In the genomic region with DNA sequence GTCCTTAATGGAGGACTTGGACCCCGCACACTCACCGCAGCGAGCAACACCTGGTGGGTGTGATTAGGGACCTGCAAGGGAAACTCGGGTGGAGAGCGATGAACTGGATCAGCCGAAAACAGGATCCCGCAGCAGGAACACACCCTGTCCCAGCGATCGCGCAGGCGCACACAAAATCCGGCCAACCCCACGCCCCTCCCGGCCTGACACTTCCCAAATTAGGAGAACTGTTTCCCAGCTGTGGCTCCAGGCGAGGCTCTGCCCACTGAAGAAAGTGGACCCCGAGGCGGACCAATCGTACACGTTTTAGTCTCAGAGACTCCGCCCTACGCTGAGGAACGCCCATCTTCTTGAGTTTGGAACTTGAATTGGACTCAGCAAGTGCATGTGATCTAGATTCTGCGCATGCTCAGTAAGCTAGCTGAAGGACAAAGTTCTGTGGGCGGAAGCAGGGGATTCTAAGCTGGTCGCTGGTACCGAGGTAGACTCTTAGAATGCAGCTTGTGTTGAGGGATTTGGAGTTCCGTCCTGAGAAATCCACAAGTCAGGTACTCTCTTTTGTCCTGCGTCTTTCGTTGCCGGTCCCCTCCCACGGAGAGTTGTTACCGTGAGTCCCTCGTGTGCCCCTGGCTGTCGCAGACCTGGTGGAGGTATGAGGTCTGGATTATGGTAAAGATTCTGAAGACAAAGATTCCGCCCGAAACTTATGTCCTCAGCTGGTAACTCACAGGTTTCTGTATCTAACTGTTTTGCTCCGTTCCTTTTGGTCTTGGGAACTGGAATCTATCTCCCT, we compare ENCODE assay signal across 8 mouse cellular contexts. TPM values are rescaled to one million over a fixed set of nuclear protein-coding genes. Genes with fewer than 3 reads are reported as not detected.
A peak's percentile ranks its signal among the peaks of the same experiment; 100 is the strongest.
DNase-seq lines count a peak whose midpoint lies in the region; ATAC-seq and TF ChIP-seq lines count a peak whose summit lies in the region.

A gene (minus strand): TSS at position 251 of the 793 bp plus-strand sequence.

- peak; percentile 39; the same call in 1 of the 2 replicates for TF ChIP-seq POLR2A in olfactory bulb, adult 2 months (IDR thresholded peaks at IDR 0.05; ENCODE audit: insufficient read depth, low read depth, low read length)
- TF ChIP-seq POLR2A in thymus, adult 2 months (IDR thresholded peaks at IDR 0.05; ENCODE audit: control insufficient read depth, extremely low read depth, insufficient read depth, low read length, poor library complexity), result peak; percentile 44; the same call in 1 of the 2 replicates

- H3K4me3 ChIP-seq in G1E (ENCODE audit: low read depth, low read length), result peak within 1 kb of the TSS; percentile 75
- H3K4me3 ChIP-seq in forebrain, embryonic 16.5 days (replicated peaks; ENCODE audit: low read length), result peak within 1 kb of the TSS; percentile 57
- peak within 1 kb of the TSS; percentile 80 for H3K4me3 ChIP-seq in layer of hippocampus, adult 2 months
- H3K4me3 ChIP-seq in lung, embryonic 14.5 days (ENCODE audit: low read depth, low read length), result peak within 1 kb of the TSS; percentile 51
- peak within 1 kb of the TSS; percentile 86 for H3K4me3 ChIP-seq in olfactory bulb, adult 2 months (ENCODE audit: insufficient read depth, low read depth, low read length)
- H3K4me3 ChIP-seq in thymus, adult 2 months (ENCODE audit: control insufficient read depth, insufficient read depth, low read length), result peak within 1 kb of the TSS; percentile 79

- peaks cover 21% of the 10 kb centered on the region for H3K4me1 ChIP-seq in G1E (ENCODE audit: insufficient read depth, low read depth, low read length)
- peaks cover 5% of the 10 kb centered on the region for H3K4me1 ChIP-seq in forebrain, embryonic 16.5 days (replicated peaks; ENCODE audit: control insufficient read depth, insufficient read depth, low read length)
- 0 out of 2 replicates have a peak, but pooled peaks cover 3% of the 10 kb centered on the region for H3K4me1 ChIP-seq in lung, embryonic 14.5 days (ENCODE audit: insufficient read depth)
- peaks cover 6% of the 10 kb centered on the region for H3K4me1 ChIP-seq in olfactory bulb, adult 2 months (ENCODE audit: control insufficient read depth, insufficient read depth, low read length)
- H3K4me1 ChIP-seq in thymus, adult 2 months (replicated peaks; ENCODE audit: control insufficient read depth, insufficient read depth, low read length), result peaks cover 8% of the 10 kb centered on the region

- H3K4me2 ChIP-seq in forebrain, embryonic 16.5 days (ENCODE audit: low read length), result peak within 1 kb of the TSS; percentile 88
- peak within 1 kb of the TSS; percentile 82 for H3K4me2 ChIP-seq in lung, embryonic 14.5 days

- ATAC-seq in G1E (ENCODE audit: extremely low read depth, insufficient number of reproducible peaks, low FRiP score, poor library complexity, severe bottlenecking), result peak; percentile 99
- peak; percentile 99 for ATAC-seq in forebrain, embryonic 16.5 days
- ATAC-seq in lung, embryonic 14.5 days (ENCODE audit: insufficient read depth), result peak; percentile 100

- intact Hi-C loops in heart, postnatal 36 days (cut with DNase I), result loop anchor here (10.0 kb wide), 2 partner anchors 523 to 783 kb away; a partner anchor contains a TSS

- WGBS in forebrain, embryonic 16.5 days, result under 1% methylated on average over 37 of the region's 37 CpGs
- WGBS in lung, embryonic 14.5 days, result under 1% methylated on average over 37 of the region's 37 CpGs
- under 1% methylated on average over 37 of the region's 37 CpGs for WGBS in olfactory bulb, adult 2 months
- WGBS in thymus, adult 2 months, result under 1% methylated on average over 37 of the region's 37 CpGs

- H3K27me3 ChIP-seq in G1E (ENCODE audit: insufficient read depth, low read length), result no peaks in the 10 kb centered on the region
- H3K27me3 ChIP-seq in forebrain, embryonic 16.5 days (replicated peaks; ENCODE audit: control insufficient read depth, insufficient read depth, low read length), result no peaks in the 10 kb centered on the region
- no peaks in the 10 kb centered on the region for H3K27me3 ChIP-seq in lung, embryonic 14.5 days (ENCODE audit: insufficient read depth, low read length)
- H3K27me3 ChIP-seq in thymus, adult 2 months (ENCODE audit: control insufficient read depth, insufficient read depth, low read length), result no peaks in the 10 kb centered on the region

- DNase-seq in G1E (ENCODE audit: low spot score), result peak; percentile 91
- DNase-seq in cerebellum, adult 18-20 months, result peak; percentile 88 to 96
- peak; percentile 93 to 94 for DNase-seq in heart, postnatal 36 days
- DNase-seq in layer of hippocampus, adult 2 months (ENCODE audit: low spot score in 2 of 2), result peak; percentile 92 to 98
- peak; percentile 100 for DNase-seq in lung, embryonic 14.5 days
- DNase-seq in thymus, adult 2 months, result peak; percentile 92

- TF ChIP-seq CTCF in G1E (IDR thresholded peaks at IDR 0.05; ENCODE audit: low read depth, low read length), result no peak
- TF ChIP-seq CTCF in layer of hippocampus, adult 2 months (conservative IDR thresholded peaks at IDR 0.05), result no peak
- TF ChIP-seq CTCF in lung, embryonic 14.5 days (IDR thresholded peaks at IDR 0.05; ENCODE audit: low read depth), result no peak
- no peak for TF ChIP-seq CTCF in olfactory bulb, adult 2 months (IDR thresholded peaks at IDR 0.05; ENCODE audit: insufficient read depth, low read depth, low read length)
- 0 out of 2 replicates have a peak, but pooled peaks have one; percentile 19 for TF ChIP-seq CTCF in thymus, adult 2 months (IDR thresholded peaks at IDR 0.05; ENCODE audit: borderline replicate concordance, control insufficient read depth, extremely low read depth, insufficient read depth, low read length, poor library complexity)

- H3K9ac ChIP-seq in forebrain, embryonic 16.5 days (replicated peaks; ENCODE audit: low read depth, low read length), result peak within 1 kb of the TSS; percentile 78
- H3K9ac ChIP-seq in lung, embryonic 14.5 days, result peak within 1 kb of the TSS; percentile 66

- H3K27ac ChIP-seq in forebrain, embryonic 16.5 days (ENCODE audit: low read length), result no peak within 1 kb of the TSS; the same call in 1 of the 2 replicates
- peak within 1 kb of the TSS; percentile 92 for H3K27ac ChIP-seq in layer of hippocampus, adult 2 months
- peak within 1 kb of the TSS; percentile 63; the same call in 1 of the 2 replicates for H3K27ac ChIP-seq in lung, embryonic 14.5 days (ENCODE audit: low read depth)
- H3K27ac ChIP-seq in olfactory bulb, adult 2 months (ENCODE audit: insufficient read depth, low read depth, low read length), result 0 out of 2 replicates have a peak within 1 kb of the TSS, but pooled peaks have one; percentile 22
- H3K27ac ChIP-seq in thymus, adult 2 months (ENCODE audit: control insufficient read depth, insufficient read depth, low read length), result peak within 1 kb of the TSS; percentile 23; the same call in 1 of the 2 replicates

- H3K9me3 ChIP-seq in G1E (replicated peaks), result no peaks in the 10 kb centered on the region
- no peaks in the 10 kb centered on the region for H3K9me3 ChIP-seq in forebrain, embryonic 16.5 days (ENCODE audit: control insufficient read depth, low read length)
- H3K9me3 ChIP-seq in lung, embryonic 14.5 days (ENCODE audit: low read depth, low read length), result no peaks in the 10 kb centered on the region

- peaks cover 20% of the 10 kb centered on the region for H3K36me3 ChIP-seq in G1E (replicated peaks)
- H3K36me3 ChIP-seq in forebrain, embryonic 16.5 days (ENCODE audit: control insufficient read depth, insufficient read depth), result no peaks in the 10 kb centered on the region
- H3K36me3 ChIP-seq in lung, embryonic 14.5 days (ENCODE audit: insufficient read depth), result peaks cover 3% of the 10 kb centered on the region; the same call in 1 of the 2 replicates
- no peaks in the 10 kb centered on the region for H3K36me3 ChIP-seq in thymus, adult 2 months (ENCODE audit: control insufficient read depth, insufficient read depth, low read length)

RNA-seq across cellular contexts. Expression of the gene that starts here (rescaled TPM):
- total RNA-seq in G1E (2014; fragmentation: Nextera tagmentation) (55.5 and 62.5 TPM in 2 replicates), G1E (2017) (54.5 and 58.6 TPM in 2 replicates)
- 3.0 and 3.3 TPM in 2 replicates for polyA plus RNA-seq in G1E (2012)
- polyA plus RNA-seq in forebrain, embryonic 16.5 days (2015; fragmentation: Nextera tagmentation; extraction: Ambion mirVana), result 54.4 and 61.2 TPM in 2 replicates
- total RNA-seq in heart, postnatal 36 days (2021), result 10 to 100 TPM; 52.3 to 56.0 TPM
- total RNA-seq in layer of hippocampus, adult 2 months (2021), result 10 to 100 TPM; 36.2 to 36.5 TPM
- polyA plus RNA-seq in lung, embryonic 14.5 days (2014; fragmentation: Nextera tagmentation; extraction: Ambion mirVana), result 144 and 155 TPM in 2 replicates
- polyA plus RNA-seq in olfactory bulb, adult 2 months (2012; ENCODE audit: insufficient read depth, insufficient read length, low replicate concordance, missing spikeins), result not detected in 2 replicates
- polyA plus RNA-seq in thymus, adult 2 months (2012; rRNA removed), result 38.1 and 43.0 TPM in 2 replicates
